Mouse (Mus musculus) heart, adult 2 months (tissue): ENCODE data around the gene Ndufs8. TPM values are rescaled to one million over a fixed set of nuclear protein-coding genes. Genes with fewer than 3 reads are reported as not detected.

Experiments used
- DNase-seq, 2 experiments: peaks; one replicate each; pipeline ENCODE4 v3.0.0; 2021
- H3K27ac ChIP-seq: fragments of 200-600 bp; 2 replicates; pipeline ENCODE4 v1.8.1; 2022
- H3K27me3 ChIP-seq: fragments of 200-500 bp; 2 replicates; pipeline ENCODE4 v1.6.1; 2012; ENCODE audit warnings: mild to moderate bottlenecking, low read length, inconsistent platforms, mixed read lengths; ENCODE audit not compliant: control insufficient read depth, insufficient read depth
- H3K36me3 ChIP-seq: fragments of 200-500 bp; 2 replicates; pipeline ENCODE4 v1.6.1; 2012; ENCODE audit warnings: low read length, inconsistent platforms; ENCODE audit not compliant: control insufficient read depth, insufficient read depth
- H3K4me1 ChIP-seq: fragments of 200-500 bp; 2 replicates; pipeline ENCODE4 v1.6.1; 2011; ENCODE audit warnings: low read length; ENCODE audit not compliant: control insufficient read depth, insufficient read depth
- H3K4me3 ChIP-seq: fragments of 200-600 bp; 2 replicates; pipeline ENCODE4 v1.8.1; 2022
- H3K79me2 ChIP-seq: fragments of 200-500 bp; replicated peaks from 2 replicates; pipeline ENCODE4 v1.6.1; 2012; ENCODE audit warnings: mild to moderate bottlenecking, inconsistent platforms, low read length, moderate library complexity, mixed read lengths; ENCODE audit not compliant: control insufficient read depth, insufficient read depth
- H3K9ac ChIP-seq: fragments of 200-500 bp; 2 replicates; pipeline ENCODE4 v1.6.1; 2012; ENCODE audit warnings: low read depth, mild to moderate bottlenecking, control low read depth, inconsistent platforms, low read length, mixed read lengths
- CTCF ChIP-seq: fragments of 200-600 bp; IDR thresholded peaks from 2 replicates; pipeline ENCODE4 v1.8.1; 2022; ENCODE audit warnings: antibody characterized with exemption, mild to moderate bottlenecking, moderate library complexity
- EP300 ChIP-seq: fragments of 200-500 bp; IDR thresholded peaks from 2 replicates; pipeline ENCODE4 v1.6.1; 2011; ENCODE audit warnings: low read depth, low read length, control low read depth; ENCODE audit not compliant: insufficient read depth
- POLR2A ChIP-seq: fragments of 200-500 bp; IDR thresholded peaks from 2 replicates; pipeline ENCODE4 v1.6.1; 2011; ENCODE audit warnings: mild to moderate bottlenecking, low read depth, low read length, control low read depth; ENCODE audit not compliant: insufficient read depth
- WGBS: fragments of 180-500 bp; shearing (Covaris S2); methylation state at CpG from one replicate; pipeline ENCODE4 v1.1.7; 2018; 5-methylcytosine and 5-hydroxymethylcytosine counted together
- intact Hi-C: fragments of 180-260 bp; cut with DNase I; formaldehyde crosslinking; loops from one replicate; pipeline ENCODE4 v1.15.1; 2025
- polyA plus RNA-seq: library from polyadenylated mRNA; depleted of rRNA; stranded (reverse); fragments of >200 nt; gene quantifications from 2 replicates; pipeline ENCODE4 v1.2.3, GENCODE M21; 2012
- total RNA-seq, 2 experiments: library from RNA; stranded (reverse); gene quantifications; 2 replicates each; pipeline ENCODE4 v1.2.3; 2021

Gene Ndufs8
- total and polyA plus RNA-seq, 3 experiments, result 438 to 761 (median 511) TPM

- Histone ChIP-seq H3K9ac (no peak overlapping the region), H3K27me3 (no peaks in the 10 kb centered on the region), H3K36me3 (no peaks in the 10 kb centered on the region), H3K4me1 (0 out of 2 replicates have a peak, but pooled peaks cover 1% of the 10 kb centered on the region), H3K4me3 (no peak overlapping the region), H3K79me2 (no peaks in the 10 kb centered on the region), H3K27ac (no peak overlapping the region)
- TF ChIP-seq CTCF (no peak), POLR2A (no peak), EP300 (no peak)
- 93% methylated on average over 10 of the region's 10 CpGs for WGBS
- intact Hi-C loops, result no loop called here
- DNase-seq, result no peak
Observed at GRCm38 (mm10) chr19:3896208-3896607, 16.4 kb downstream of the Ndufs8 start.

GRCm38 (mm10) chr19:3895171-3895631, 17.4 kb downstream of the Ndufs8 start:
- 61% methylated on average over 3 of the region's 3 CpGs for WGBS
- no peaks in the 10 kb centered on the region for H3K27me3 ChIP-seq
- no peak for DNase-seq
- no peak overlapping the region for H3K4me3 ChIP-seq
- no peaks in the 10 kb centered on the region for H3K36me3 ChIP-seq
- intact Hi-C loops, result no loop called here
- H3K9ac ChIP-seq, result no peak overlapping the region
- no peaks in the 10 kb centered on the region for H3K79me2 ChIP-seq
- H3K27ac ChIP-seq, result no peak overlapping the region
- TF ChIP-seq EP300, result no peak
- no peak for TF ChIP-seq POLR2A
- no peak for TF ChIP-seq CTCF
- H3K4me1 ChIP-seq, result 0 out of 2 replicates have a peak, but pooled peaks cover 1% of the 10 kb centered on the region

GRCm38 (mm10) chr19:3894294-3894693, 18.3 kb downstream of the Ndufs8 start:
- H3K36me3 ChIP-seq, result no peaks in the 10 kb centered on the region
- WGBS, result 95% methylated on average over 2 of the region's 2 CpGs
- H3K4me3 ChIP-seq, result no peak overlapping the region
- no peak overlapping the region for H3K27ac ChIP-seq
- H3K9ac ChIP-seq, result no peak overlapping the region
- intact Hi-C loops, result no loop called here
- TF ChIP-seq POLR2A (no peak), EP300 (no peak), CTCF (no peak)
- H3K27me3 ChIP-seq, result no peaks in the 10 kb centered on the region
- 0 out of 2 replicates have a peak, but pooled peaks cover 1% of the 10 kb centered on the region for H3K4me1 ChIP-seq
- DNase-seq, result no peak
- no peaks in the 10 kb centered on the region for H3K79me2 ChIP-seq

GRCm38 (mm10) chr19:3893545-3894116, 18.9 kb downstream of the Ndufs8 start:
- no peak for DNase-seq
- H3K27me3 ChIP-seq, result no peaks in the 10 kb centered on the region
- WGBS, result 66% methylated on average over 4 of the region's 4 CpGs
- H3K36me3 ChIP-seq, result no peaks in the 10 kb centered on the region
- no peak overlapping the region for H3K9ac ChIP-seq
- no peaks in the 10 kb centered on the region for H3K79me2 ChIP-seq
- 0 out of 2 replicates have a peak, but pooled peaks cover 1% of the 10 kb centered on the region for H3K4me1 ChIP-seq
- H3K27ac ChIP-seq, result no peak overlapping the region
- no peak for TF ChIP-seq EP300
- no peak for TF ChIP-seq POLR2A
- no peak for TF ChIP-seq CTCF
- no peak overlapping the region for H3K4me3 ChIP-seq
- intact Hi-C loops, result no loop called here

GRCm38 (mm10) chr19:3890181-3890580, 22.4 kb downstream of the Ndufs8 start:
- Histone ChIP-seq H3K79me2 (no peaks in the 10 kb centered on the region), H3K4me3 (no peak overlapping the region), H3K9ac (no peak overlapping the region), H3K27ac (no peak overlapping the region), H3K4me1 (0 out of 2 replicates have a peak, but pooled peaks cover 1% of the 10 kb centered on the region), H3K36me3 (no peaks in the 10 kb centered on the region), H3K27me3 (no peaks in the 10 kb centered on the region)
- WGBS, result 81% methylated on average over 8 of the region's 8 CpGs
- DNase-seq, result peak in 1 of 2 experiments; percentile 33
- intact Hi-C loops, result no loop called here
- peak; percentile 55 for TF ChIP-seq CTCF
- TF ChIP-seq EP300, result no peak

GRCm38 (mm10) chr19:3889096-3889495, 23.5 kb downstream of the Ndufs8 start:
- TF ChIP-seq POLR2A (no peak), CTCF (no peak), EP300 (no peak)
- H3K27me3 ChIP-seq, result no peaks in the 10 kb centered on the region
- DNase-seq, result no peak
- 93% methylated on average over 5 of the region's 5 CpGs for WGBS
- no peak overlapping the region for H3K27ac ChIP-seq
- H3K36me3 ChIP-seq, result no peaks in the 10 kb centered on the region
- intact Hi-C loops, result no loop called here
- 0 out of 2 replicates have a peak, but pooled peaks cover 1% of the 10 kb centered on the region for H3K4me1 ChIP-seq
- H3K79me2 ChIP-seq, result no peaks in the 10 kb centered on the region
- H3K9ac ChIP-seq, result no peak overlapping the region
- H3K4me3 ChIP-seq, result no peak overlapping the region
